Mouse (Mus musculus) effector memory CD4-positive, alpha-beta T cell, adult 5 months (primary cell): ENCODE measurements around the gene Olfr1353. TPM values are rescaled to one million over a fixed set of nuclear protein-coding genes. Genes with fewer than 3 reads are reported as not detected.

Source experiments
- polyA plus RNA-seq: library from polyadenylated mRNA; unstranded; fragments of 100-300 nt; shearing (Covaris generic); gene quantifications from one replicate; pipeline ENCODE4 v1.2.1, GENCODE M21; 2017

Gene Olfr1353
- not detected for polyA plus RNA-seq

GRCm38 (mm10) chr10:78963009-78963408, at the start of gene Olfr1353:
Gene Olfr1353, plus strand, starts transcription at chr10:78963309.

GRCm38 (mm10) chr10:78950336-78950735, 12.8 kb upstream of the Olfr1353 start, which contains the start of gene Olfr8:
Gene Olfr8, plus strand, starts transcription at chr10:78950636.

DNA sequence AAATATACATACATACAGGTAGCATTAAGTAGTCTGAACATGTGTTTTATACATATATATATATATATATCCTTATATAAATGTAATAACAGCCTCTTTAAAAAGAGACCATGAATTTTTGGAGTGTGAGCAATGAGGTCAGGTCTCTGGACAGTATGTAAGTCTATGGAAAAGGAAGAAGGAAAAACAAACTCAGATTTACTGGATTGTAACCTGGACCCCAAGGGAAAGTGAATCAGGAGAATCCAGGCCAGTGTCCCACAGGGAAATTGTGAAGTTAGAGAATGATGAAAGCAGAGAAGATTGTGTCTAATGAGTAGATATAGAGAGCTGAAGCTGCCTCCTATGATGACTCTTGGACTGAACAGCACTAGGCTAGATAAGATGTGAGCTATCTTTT, 17.6 kb downstream of the Olfr1353 start, which contains the start of gene Olfr1352:
Olfr1352 (plus strand) TSS at position 301 of the 400 bp plus-strand sequence.

GRCm38 (mm10) chr10:79012172-79012571, 49.1 kb downstream of the Olfr1353 start, which contains the start of gene Olfr1351:
Gene Olfr1351, plus strand, starts transcription at chr10:79012472.

Other genes with a start within 250 kb of the Olfr1353 start
- gene Casp14, start 245.0 kb upstream of the Olfr1353 start, polyA plus RNA-seq: not detected
- gene Ccdc105, start 210.2 kb upstream of the Olfr1353 start, polyA plus RNA-seq: not detected
- gene Slc1a6, start 182.8 kb upstream of the Olfr1353 start, polyA plus RNA-seq: not detected
- 0.40 TPM for gene Olfr1356, start 111.1 kb upstream of the Olfr1353 start, polyA plus RNA-seq
- not detected for gene Olfr1355, start 87.8 kb upstream of the Olfr1353 start, polyA plus RNA-seq
- gene Olfr1354, start 50.1 kb upstream of the Olfr1353 start, polyA plus RNA-seq: not detected
- not detected for gene Olfr8, start 12.7 kb upstream of the Olfr1353 start, polyA plus RNA-seq
- not detected for gene Olfr1352, start 17.7 kb downstream of the Olfr1353 start, polyA plus RNA-seq
- gene Olfr1351, start 49.2 kb downstream of the Olfr1353 start, polyA plus RNA-seq: not detected
- not detected for gene Olfr57, start 65.4 kb downstream of the Olfr1353 start, polyA plus RNA-seq
- gene 2610008E11Rik, start 134.3 kb downstream of the Olfr1353 start, polyA plus RNA-seq: 15.7 TPM
- not detected for gene Vmn2r80, start 185.5 kb downstream of the Olfr1353 start, polyA plus RNA-seq